Mouse (Mus musculus) heart, adult 2 months (tissue): ENCODE measurements at regions not wholly inside any gene's neighbourhood (a gene's known extent, or its start where the extent isn't known, plus 50 kb on each side); places are given as distances from the start of the nearest gene placed in this dataset.
"Not testable (repeated sequence)": the region's sequence is repeated elsewhere in the genome, so short reads cannot be mapped to it uniquely, and the experiment has no call there.

Experiments used
- DNase-seq, 2 experiments: peaks; one replicate each; pipeline ENCODE4 v3.0.0; 2021
- H3K27ac ChIP-seq: fragments of 200-600 bp; 2 replicates; pipeline ENCODE4 v1.8.1; 2022
- H3K27me3 ChIP-seq: fragments of 200-500 bp; 2 replicates; pipeline ENCODE4 v1.6.1; 2012; ENCODE audit warnings: mild to moderate bottlenecking, low read length, inconsistent platforms, mixed read lengths; ENCODE audit not compliant: control insufficient read depth, insufficient read depth
- H3K36me3 ChIP-seq: fragments of 200-500 bp; 2 replicates; pipeline ENCODE4 v1.6.1; 2012; ENCODE audit warnings: low read length, inconsistent platforms; ENCODE audit not compliant: control insufficient read depth, insufficient read depth
- H3K4me1 ChIP-seq: fragments of 200-500 bp; 2 replicates; pipeline ENCODE4 v1.6.1; 2011; ENCODE audit warnings: low read length; ENCODE audit not compliant: control insufficient read depth, insufficient read depth
- H3K4me3 ChIP-seq: fragments of 200-600 bp; 2 replicates; pipeline ENCODE4 v1.8.1; 2022
- H3K79me2 ChIP-seq: fragments of 200-500 bp; replicated peaks from 2 replicates; pipeline ENCODE4 v1.6.1; 2012; ENCODE audit warnings: mild to moderate bottlenecking, inconsistent platforms, low read length, moderate library complexity, mixed read lengths; ENCODE audit not compliant: control insufficient read depth, insufficient read depth
- H3K9ac ChIP-seq: fragments of 200-500 bp; 2 replicates; pipeline ENCODE4 v1.6.1; 2012; ENCODE audit warnings: low read depth, mild to moderate bottlenecking, control low read depth, inconsistent platforms, low read length, mixed read lengths
- CTCF ChIP-seq: fragments of 200-600 bp; IDR thresholded peaks from 2 replicates; pipeline ENCODE4 v1.8.1; 2022; ENCODE audit warnings: antibody characterized with exemption, mild to moderate bottlenecking, moderate library complexity
- EP300 ChIP-seq: fragments of 200-500 bp; IDR thresholded peaks from 2 replicates; pipeline ENCODE4 v1.6.1; 2011; ENCODE audit warnings: low read depth, low read length, control low read depth; ENCODE audit not compliant: insufficient read depth
- POLR2A ChIP-seq: fragments of 200-500 bp; IDR thresholded peaks from 2 replicates; pipeline ENCODE4 v1.6.1; 2011; ENCODE audit warnings: mild to moderate bottlenecking, low read depth, low read length, control low read depth; ENCODE audit not compliant: insufficient read depth
- WGBS: fragments of 180-500 bp; shearing (Covaris S2); methylation state at CpG from one replicate; pipeline ENCODE4 v1.1.7; 2018; 5-methylcytosine and 5-hydroxymethylcytosine counted together
- intact Hi-C: fragments of 180-260 bp; cut with DNase I; formaldehyde crosslinking; loops from one replicate; pipeline ENCODE4 v1.15.1; 2025

- Histone ChIP-seq H3K79me2 (no peaks in the 10 kb centered on the region), H3K9ac (no peak overlapping the region), H3K4me1 (no peaks in the 10 kb centered on the region), H3K36me3 (no peaks in the 10 kb centered on the region), H3K27ac (no peak overlapping the region), H3K27me3 (no peaks in the 10 kb centered on the region), H3K4me3 (no peak overlapping the region)
- TF ChIP-seq CTCF (no peak), EP300 (no peak), POLR2A (no peak)
- intact Hi-C loops: no loop called here
- 83% methylated on average over 12 of the region's 12 CpGs for WGBS
- DNase-seq: no peak
These were observed 149.4 kb upstream of the Rhobtb1 start for GRCm38 (mm10) chr10:69001654-69002435.

DNA sequence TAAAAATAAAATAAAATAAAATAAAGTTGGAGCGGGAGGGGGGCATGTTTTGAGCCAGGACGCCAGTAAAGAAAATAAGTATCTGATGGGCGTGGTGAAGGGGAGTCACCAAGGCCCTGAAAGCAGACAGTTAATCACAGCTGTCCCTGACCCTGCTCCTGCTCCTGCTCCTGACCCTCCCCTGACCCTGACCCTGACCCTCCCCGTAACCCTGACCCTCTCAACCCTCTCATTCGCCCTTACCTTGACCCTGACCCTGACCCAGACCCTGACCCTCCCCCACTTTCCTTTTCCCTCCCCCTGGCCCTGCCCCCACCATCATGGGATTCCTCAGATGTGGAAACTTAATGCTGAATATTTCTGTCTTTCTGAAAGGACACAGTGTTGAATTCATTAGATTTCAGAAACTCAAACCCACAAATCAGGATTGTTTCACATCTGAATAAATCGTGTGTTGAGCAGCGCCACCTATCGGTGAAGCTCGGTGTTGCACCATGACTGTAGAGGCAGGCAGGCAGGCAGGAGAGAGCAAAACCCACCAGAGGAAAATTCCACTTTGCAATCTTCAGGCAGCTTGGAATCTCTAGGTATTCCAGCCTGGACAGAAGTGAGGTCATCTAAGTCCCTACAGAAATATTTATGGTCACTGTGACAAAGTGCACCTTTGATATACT lies 145.9 kb upstream of the Rhobtb1 start:
- peak; percentile 46 to 82 for DNase-seq
- 44% methylated on average over 9 of the region's 9 CpGs for WGBS
- no peaks in the 10 kb centered on the region for H3K36me3 ChIP-seq
- TF ChIP-seq POLR2A: no peak
- TF ChIP-seq CTCF: peak; percentile 90
- no peaks in the 10 kb centered on the region for H3K27me3 ChIP-seq
- intact Hi-C loops: loop anchor here (2.0 kb wide), 1 partner anchor 101 kb away; no protein-coding TSS in a partner anchor
- H3K9ac ChIP-seq: no peak overlapping the region
- H3K79me2 ChIP-seq: no peaks in the 10 kb centered on the region
- no peak overlapping the region for H3K4me3 ChIP-seq
- H3K4me1 ChIP-seq: no peaks in the 10 kb centered on the region
- H3K27ac ChIP-seq: no peak overlapping the region

GRCm38 (mm10) chr10:69008679-69009078 lies 142.6 kb upstream of the Rhobtb1 start:
- 85% methylated on average over 8 of the region's 8 CpGs for WGBS
- H3K27ac ChIP-seq, intact Hi-C loops, H3K27me3 ChIP-seq, H3K4me1 ChIP-seq, DNase-seq, H3K36me3 ChIP-seq, H3K9ac ChIP-seq, H3K4me3 ChIP-seq, H3K79me2 ChIP-seq: not testable (repeated sequence)

GRCm38 (mm10) chr10:69020811-69021743 lies 130.2 kb upstream of the Rhobtb1 start:
- intact Hi-C loops: no loop called here
- WGBS: 71% methylated on average over 30 of the region's 30 CpGs
- H3K79me2 ChIP-seq: no peaks in the 10 kb centered on the region
- H3K27me3 ChIP-seq: no peaks in the 10 kb centered on the region
- DNase-seq: peak in 1 of 2 experiments; percentile 5
- no peak for TF ChIP-seq CTCF
- TF ChIP-seq EP300: no peak
- TF ChIP-seq POLR2A: no peak
- no peak overlapping the region for H3K27ac ChIP-seq
- no peak overlapping the region for H3K4me3 ChIP-seq
- no peaks in the 10 kb centered on the region for H3K4me1 ChIP-seq
- no peaks in the 10 kb centered on the region for H3K36me3 ChIP-seq
- H3K9ac ChIP-seq: no peak overlapping the region

GRCm38 (mm10) chr10:69033410-69033809 lies 117.8 kb upstream of the Rhobtb1 start:
- Histone ChIP-seq H3K36me3 (no peaks in the 10 kb centered on the region), H3K27me3 (no peaks in the 10 kb centered on the region), H3K4me1 (no peaks in the 10 kb centered on the region), H3K79me2 (no peaks in the 10 kb centered on the region), H3K27ac (no peak overlapping the region), H3K4me3 (no peak overlapping the region), H3K9ac (no peak overlapping the region)
- 75% methylated on average over 9 of the region's 9 CpGs for WGBS
- no peak for DNase-seq
- TF ChIP-seq POLR2A: no peak
- no peak for TF ChIP-seq CTCF
- no peak for TF ChIP-seq EP300
- intact Hi-C loops: no loop called here
